Mouse (Mus musculus) forebrain, embryonic 12.5 days (tissue): Measurements from ENCODE around the gene D630003M21Rik. TPM values are rescaled to one million over a fixed set of nuclear protein-coding genes. Genes with fewer than 3 reads are reported as not detected.
A peak's percentile ranks its signal among the peaks of the same experiment; 100 is the strongest.

Experiments
- ATAC-seq: fragments of 200-750 bp; cut with Nextera tagmentation; 2 replicates; pipeline ENCODE4 v1.8.0; 2017; ENCODE audit warnings: moderate TSS enrichment; ENCODE audit not compliant: low FRiP score
- H3K27ac ChIP-seq: fragments of 300-500 bp; sonication (generic); 2 replicates; pipeline ENCODE4 v1.5.1; 2016; ENCODE audit warnings: mild to moderate bottlenecking
- H3K27me3 ChIP-seq: fragments of 300-500 bp; sonication (generic); 2 replicates; pipeline ENCODE4 v1.6.1; 2016; ENCODE audit warnings: mild to moderate bottlenecking
- H3K36me3 ChIP-seq: fragments of 300-500 bp; sonication (generic); replicated peaks from 2 replicates; pipeline ENCODE4 v1.6.1; 2016; ENCODE audit warnings: mild to moderate bottlenecking
- H3K4me1 ChIP-seq: fragments of 300-500 bp; sonication (generic); 2 replicates; pipeline ENCODE4 v1.6.1; 2016
- H3K4me2 ChIP-seq: fragments of 300-500 bp; sonication (generic); 2 replicates; pipeline ENCODE4 v1.6.1; 2016; ENCODE audit warnings: mild to moderate bottlenecking, moderate library complexity
- H3K4me3 ChIP-seq: fragments of 300-500 bp; sonication (generic); replicated peaks from 2 replicates; pipeline ENCODE4 v1.5.1; 2016; ENCODE audit warnings: mild to moderate bottlenecking
- H3K9ac ChIP-seq: fragments of 300-500 bp; sonication (generic); 2 replicates; pipeline ENCODE4 v1.6.1; 2016; ENCODE audit warnings: mild to moderate bottlenecking
- H3K9me3 ChIP-seq: fragments of 300-500 bp; sonication (generic); 2 replicates; pipeline ENCODE4 v1.6.1; 2016
- WGBS: fragments of 180-500 bp; shearing (Covaris S2); methylation state at CpG from one replicate; pipeline ENCODE4 v1.1.7; 2016; 5-methylcytosine and 5-hydroxymethylcytosine counted together
- polyA plus RNA-seq: library from polyadenylated mRNA; unstranded; fragments of >200 nt; fragmentation: Nextera tagmentation; extraction: Ambion mirVana; gene quantifications from 2 replicates; pipeline ENCODE4 v1.2.1, GENCODE M21; 2016

The D630003M21Rik gene
- polyA plus RNA-seq, 1 experiment from 2014 or later = 3.4 TPM

DNA sequence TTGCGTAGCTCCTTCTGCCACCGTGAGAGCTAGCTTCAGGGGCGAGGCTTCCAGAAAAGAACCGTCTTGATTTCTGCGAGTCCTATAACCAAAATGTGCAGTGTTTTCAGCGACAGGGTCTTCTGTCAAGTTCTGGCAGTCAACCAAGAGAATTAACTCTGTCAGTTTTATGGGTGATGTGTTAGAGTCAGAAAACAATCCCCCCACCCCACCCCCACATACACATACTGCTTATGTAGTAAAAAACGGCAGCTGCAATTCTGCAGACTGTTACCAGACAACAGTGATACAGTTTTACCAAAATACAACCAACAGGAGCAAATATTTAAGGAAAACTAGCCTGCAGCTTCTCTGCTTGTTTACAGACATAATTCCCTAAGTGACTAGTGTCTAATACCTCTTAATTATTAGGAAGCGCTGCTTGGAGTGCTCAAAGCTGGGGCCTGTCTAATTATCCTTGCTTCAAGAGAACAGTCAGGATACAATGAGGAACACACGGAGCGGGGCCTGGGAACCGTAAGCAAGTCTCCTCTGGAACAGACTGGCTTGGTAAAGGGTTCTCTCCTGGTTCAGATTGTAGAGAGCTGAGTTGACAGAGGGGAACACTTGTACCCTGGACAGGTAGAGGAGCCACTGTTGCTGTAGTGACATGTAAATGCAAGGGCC lies 42.7 kb downstream of the D630003M21Rik start:
- H3K27me3 ChIP-seq = no peaks in the 10 kb centered on the region
- no peak overlapping the region for H3K4me3 ChIP-seq
- no peaks in the 10 kb centered on the region for H3K36me3 ChIP-seq
- H3K27ac ChIP-seq = no peak overlapping the region
- peaks cover 6% of the 10 kb centered on the region; the same call in 1 of the 2 replicates for H3K4me1 ChIP-seq
- no peak overlapping the region for H3K9ac ChIP-seq
- WGBS = 61% methylated on average over 11 of the region's 11 CpGs
- ATAC-seq = no peak
- H3K9me3 ChIP-seq = no peaks in the 10 kb centered on the region
- no peak overlapping the region for H3K4me2 ChIP-seq

DNA sequence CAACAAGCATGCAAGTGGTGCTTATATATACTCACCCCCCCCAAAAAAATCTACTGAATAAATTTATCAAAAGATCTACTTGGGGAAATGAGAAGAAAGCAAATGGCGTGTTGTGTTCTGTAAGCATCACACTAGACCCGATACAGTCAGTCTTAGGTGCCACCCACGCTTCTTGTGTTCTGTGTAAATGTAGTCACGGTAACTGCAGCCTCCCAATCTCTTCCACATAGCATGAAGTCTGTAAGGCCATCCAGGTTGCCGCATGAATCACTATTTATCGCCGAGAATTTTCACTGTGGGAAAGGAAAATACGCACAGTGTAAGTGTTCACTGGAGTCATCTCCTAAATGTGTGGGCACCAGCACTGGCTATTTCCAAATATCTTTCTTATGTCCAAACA lies 45.8 kb downstream of the D630003M21Rik start:
- H3K4me1 ChIP-seq = peaks cover 24% of the 10 kb centered on the region
- no peak for ATAC-seq

DNA sequence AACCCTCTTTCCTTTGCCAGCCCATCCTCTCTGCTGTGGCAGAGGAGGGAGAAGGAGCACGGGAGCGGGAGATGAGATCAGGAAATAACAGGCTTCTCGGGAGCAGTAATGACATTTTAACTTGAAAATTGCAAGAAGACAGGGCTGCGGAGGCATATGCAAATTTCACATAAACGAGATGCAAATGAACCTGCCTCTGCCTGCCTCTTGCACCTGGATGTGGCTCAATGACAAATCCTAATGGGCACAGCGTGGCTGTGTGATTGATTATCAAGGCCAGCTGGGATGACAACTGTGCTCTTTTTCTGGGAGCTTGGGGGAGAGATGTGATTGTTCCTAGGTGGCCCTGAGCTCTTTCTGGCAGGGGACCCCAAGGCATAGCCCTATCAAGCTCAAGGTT lies 47.1 kb downstream of the D630003M21Rik start:
- Histone ChIP-seq H3K9me3 (no peaks in the 10 kb centered on the region), H3K4me2 (no peak overlapping the region), H3K27me3 (no peaks in the 10 kb centered on the region), H3K36me3 (no peaks in the 10 kb centered on the region), H3K4me1 (peaks cover 38% of the 10 kb centered on the region), H3K4me3 (no peak overlapping the region), H3K27ac (peak overlapping the region; percentile 75), H3K9ac (no peak overlapping the region)
- no peak for ATAC-seq
- WGBS = 43% methylated on average over 6 of the region's 6 CpGs

More for the DNA sequence above, 45.8 kb downstream of the D630003M21Rik start:
- Histone ChIP-seq H3K4me3 (no peak overlapping the region), H3K9me3 (no peaks in the 10 kb centered on the region), H3K27me3 (no peaks in the 10 kb centered on the region), H3K36me3 (no peaks in the 10 kb centered on the region), H3K27ac (no peak overlapping the region), H3K4me2 (no peak overlapping the region), H3K9ac (no peak overlapping the region)
- 88% methylated on average over 8 of the region's 8 CpGs for WGBS

DNA sequence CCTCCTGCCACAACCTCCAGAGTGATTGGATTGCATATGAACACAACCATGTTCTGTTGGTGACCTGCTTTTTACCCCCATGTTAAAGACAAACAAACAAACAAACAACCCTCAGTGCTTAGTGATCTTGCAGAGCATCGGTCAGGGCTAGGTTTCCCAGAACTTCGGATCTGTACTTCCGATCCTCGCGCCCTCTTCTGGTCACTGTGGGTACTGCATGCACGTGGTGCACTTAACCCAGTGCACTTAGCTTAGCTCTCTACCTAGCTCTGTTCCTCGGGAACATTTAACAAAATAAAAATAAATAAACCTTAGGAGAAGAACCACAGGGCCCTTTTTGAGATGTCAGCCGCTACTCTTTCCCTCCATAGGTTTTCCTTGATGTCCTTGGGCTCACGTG lies 48.2 kb downstream of the D630003M21Rik start:
- WGBS = 48% methylated on average over 9 of the region's 9 CpGs
- no peak for ATAC-seq
- Histone ChIP-seq H3K9me3 (no peaks in the 10 kb centered on the region), H3K9ac (no peak overlapping the region), H3K4me1 (peaks cover 33% of the 10 kb centered on the region), H3K36me3 (no peaks in the 10 kb centered on the region), H3K27me3 (no peaks in the 10 kb centered on the region), H3K27ac (no peak overlapping the region), H3K4me2 (no peak overlapping the region), H3K4me3 (no peak overlapping the region)

DNA sequence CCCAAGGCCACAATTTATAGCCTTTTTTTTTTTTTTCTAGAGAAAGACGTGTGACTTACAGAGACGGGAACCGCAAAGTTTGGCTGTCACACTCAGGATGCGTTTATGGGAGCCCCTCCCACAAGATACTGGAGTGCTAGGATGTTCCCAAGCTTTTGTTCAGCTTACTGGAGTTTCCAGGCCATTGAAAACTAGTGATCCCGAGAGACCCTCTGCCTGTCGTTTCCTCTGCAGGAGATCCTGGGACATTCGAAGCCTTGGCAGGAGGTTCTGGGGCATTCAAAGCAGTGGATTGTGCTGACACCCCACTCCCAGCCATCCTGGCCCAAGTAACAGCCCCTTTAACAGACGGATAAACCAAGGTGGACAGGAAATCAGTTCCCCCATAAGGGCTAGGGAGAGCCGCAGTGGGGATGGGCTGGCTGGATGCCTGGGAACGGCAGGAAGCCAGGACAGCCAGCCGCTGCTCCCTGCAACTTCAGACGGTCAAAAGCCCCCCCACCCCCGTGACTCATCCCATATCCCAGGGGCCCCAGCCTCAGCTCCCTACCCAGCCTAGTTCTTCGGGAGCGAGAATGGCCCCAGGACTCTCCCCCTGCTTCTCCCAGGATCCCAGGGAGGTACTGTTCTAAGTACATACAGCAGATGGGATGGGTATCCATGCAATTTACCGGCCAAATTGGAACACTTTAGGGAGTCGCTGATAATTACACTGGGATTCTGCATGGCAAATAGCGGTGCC lies 49.5 kb downstream of the D630003M21Rik start:
- WGBS = 22% methylated on average over 18 of the region's 18 CpGs
- H3K9me3 ChIP-seq = no peaks in the 10 kb centered on the region
- 0 out of 2 replicates have a peak, but pooled peaks have one; percentile 13 for ATAC-seq
- H3K4me3 ChIP-seq = peak overlapping the region; percentile 28
- H3K4me2 ChIP-seq = peak overlapping the region; percentile 46
- H3K36me3 ChIP-seq = no peaks in the 10 kb centered on the region
- H3K9ac ChIP-seq = no peak overlapping the region
- no peaks in the 10 kb centered on the region for H3K27me3 ChIP-seq
- H3K4me1 ChIP-seq = peaks cover 33% of the 10 kb centered on the region
- H3K27ac ChIP-seq = no peak overlapping the region

DNA sequence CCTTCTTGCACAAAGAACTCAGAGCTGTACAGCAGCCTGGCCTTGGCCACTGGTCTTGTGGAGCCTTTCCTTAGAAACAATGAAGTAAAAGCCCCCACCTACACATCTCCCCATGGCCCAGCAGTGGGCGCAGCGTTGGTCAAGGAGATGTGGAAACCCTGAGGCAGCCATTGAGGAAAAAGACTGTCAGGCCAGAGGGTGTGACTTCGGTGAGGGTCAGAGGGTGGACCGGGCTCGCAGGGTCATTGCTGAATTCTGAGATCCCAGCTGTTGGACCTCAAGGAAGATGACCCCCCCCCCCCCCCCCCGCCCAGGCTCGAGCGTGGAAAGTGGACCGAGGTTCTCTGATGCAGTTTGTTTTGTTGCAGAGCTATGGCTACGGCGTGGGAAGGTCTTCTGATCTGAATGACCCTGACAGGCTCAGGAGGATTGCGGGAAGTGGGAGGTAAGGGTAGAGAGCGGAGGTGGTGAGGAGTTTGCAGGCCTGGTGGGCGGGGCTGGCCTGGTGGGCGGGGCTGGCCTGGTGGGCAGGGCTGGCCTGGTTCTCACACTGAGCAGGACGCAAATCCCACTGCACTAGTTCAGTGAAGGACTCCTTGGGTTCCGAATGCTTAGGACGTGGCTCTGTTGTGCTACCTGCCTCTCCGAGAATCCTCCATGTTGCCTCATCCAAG lies 50.2 kb downstream of the D630003M21Rik start:
- no peak overlapping the region for H3K9ac ChIP-seq
- no peaks in the 10 kb centered on the region for H3K36me3 ChIP-seq
- peak overlapping the region; percentile 28 for H3K4me3 ChIP-seq
- H3K9me3 ChIP-seq = no peaks in the 10 kb centered on the region
- no peaks in the 10 kb centered on the region for H3K27me3 ChIP-seq
- H3K4me2 ChIP-seq = peak overlapping the region; percentile 46
- peak; percentile 67 for ATAC-seq
- H3K27ac ChIP-seq = no peak overlapping the region
- WGBS = 10% methylated on average over 17 of the region's 19 CpGs
- H3K4me1 ChIP-seq = peaks cover 33% of the 10 kb centered on the region

DNA sequence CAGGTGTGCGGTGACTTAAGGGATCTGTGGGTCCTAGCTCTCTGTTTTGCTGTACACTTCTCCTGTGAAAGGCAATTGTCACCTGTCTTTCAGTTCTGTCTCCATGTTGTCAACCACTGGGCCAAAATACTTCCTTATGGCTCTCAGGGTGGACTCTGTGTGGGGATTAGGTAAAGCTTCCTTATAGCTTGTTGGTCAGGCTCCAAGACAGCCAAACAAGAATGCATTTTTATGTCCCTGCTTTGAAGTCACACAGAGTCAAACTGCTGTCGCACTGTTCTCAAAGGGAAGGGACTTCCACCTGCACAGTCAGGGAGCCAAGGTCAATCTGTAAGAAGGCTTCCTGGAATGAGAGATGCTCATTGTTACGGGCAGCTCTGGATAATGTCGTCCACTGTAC lies 50.9 kb downstream of the D630003M21Rik start:
- Histone ChIP-seq H3K9ac (no peak overlapping the region), H3K27me3 (no peaks in the 10 kb centered on the region), H3K4me2 (no peak overlapping the region), H3K9me3 (no peaks in the 10 kb centered on the region), H3K4me3 (no peak overlapping the region), H3K27ac (peak overlapping the region; percentile 56), H3K4me1 (peaks cover 33% of the 10 kb centered on the region), H3K36me3 (no peaks in the 10 kb centered on the region)
- 79% methylated on average over 4 of the region's 4 CpGs for WGBS
- ATAC-seq = no peak

DNA sequence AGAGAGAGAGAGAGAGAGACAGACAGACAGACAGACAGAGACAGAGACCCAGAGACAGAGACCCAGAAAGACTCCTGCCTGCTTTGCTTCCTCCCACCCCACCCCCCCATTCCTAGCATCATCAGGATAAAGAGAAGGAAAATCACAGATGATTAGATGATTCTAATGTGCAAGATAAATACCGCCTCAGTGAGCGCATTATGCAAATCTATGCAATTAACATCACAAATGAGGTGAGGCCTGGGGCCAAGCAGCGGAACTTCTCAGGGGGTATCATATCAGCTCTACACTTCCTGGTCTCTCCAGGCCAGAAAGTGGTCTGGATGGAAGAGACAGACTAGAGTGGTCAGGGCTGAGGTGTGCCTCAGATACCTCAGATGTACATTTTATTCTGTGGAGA lies 51.4 kb downstream of the D630003M21Rik start:
- WGBS = 19% methylated on average over 3 of the region's 3 CpGs
- Histone ChIP-seq H3K27ac (peak overlapping the region; percentile 56), H3K4me3 (no peak overlapping the region), H3K4me1 (peaks cover 33% of the 10 kb centered on the region), H3K36me3 (no peaks in the 10 kb centered on the region), H3K27me3 (no peaks in the 10 kb centered on the region), H3K4me2 (0 out of 2 replicates have a peak overlapping the region, but pooled peaks have one; percentile 10), H3K9ac (no peak overlapping the region), H3K9me3 (no peaks in the 10 kb centered on the region)
- ATAC-seq = peak; percentile 22; the same call in 1 of the 2 replicates

DNA sequence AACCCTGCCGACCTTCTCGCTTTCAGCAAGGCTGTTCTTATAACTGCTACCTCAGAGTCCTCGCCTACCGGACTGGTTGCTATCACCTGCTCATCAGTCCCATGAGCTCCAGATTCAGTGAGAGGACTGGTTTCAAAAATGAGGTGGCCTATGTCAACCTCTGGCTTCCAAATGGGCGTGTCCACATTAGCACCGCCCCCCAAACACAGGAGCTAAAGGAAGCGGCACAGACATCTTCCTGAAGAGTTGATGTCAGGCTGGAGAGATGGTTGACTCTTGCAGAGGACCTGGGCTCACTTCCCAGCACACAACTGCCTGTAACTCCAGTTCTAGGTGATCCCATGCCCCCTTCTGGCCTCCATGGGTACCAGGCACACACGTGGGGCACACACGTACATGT lies 52.3 kb downstream of the D630003M21Rik start:
- peaks cover 33% of the 10 kb centered on the region for H3K4me1 ChIP-seq
- ATAC-seq = no peak

DNA sequence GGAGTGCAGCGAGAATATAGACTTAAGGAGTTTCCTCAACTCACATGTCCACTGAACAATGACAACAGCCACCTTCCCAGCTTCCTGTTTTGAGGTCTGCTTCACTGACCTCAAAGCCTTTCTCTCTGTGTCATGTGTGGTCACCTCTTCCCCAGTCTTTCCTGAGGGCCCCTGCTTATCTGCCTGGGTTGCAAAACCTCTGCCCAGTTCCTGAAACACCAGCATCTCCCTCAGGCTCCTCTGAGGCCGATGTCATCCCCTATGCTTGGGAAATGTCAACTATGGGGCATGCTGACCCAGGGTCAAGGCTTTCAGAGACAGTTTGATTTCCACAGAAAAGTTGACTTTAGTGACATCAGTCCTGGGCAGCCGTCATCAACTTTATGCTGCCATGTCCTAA lies 53.6 kb downstream of the D630003M21Rik start:
- H3K27me3 ChIP-seq = no peaks in the 10 kb centered on the region
- no peaks in the 10 kb centered on the region for H3K9me3 ChIP-seq
- no peak overlapping the region for H3K4me2 ChIP-seq
- H3K36me3 ChIP-seq = no peaks in the 10 kb centered on the region
- H3K4me1 ChIP-seq = peaks cover 33% of the 10 kb centered on the region
- no peak overlapping the region for H3K4me3 ChIP-seq
- 87% methylated on average over 3 of the region's 3 CpGs for WGBS
- H3K9ac ChIP-seq = no peak overlapping the region
- no peak overlapping the region for H3K27ac ChIP-seq
- no peak for ATAC-seq

More for the DNA sequence above, 52.3 kb downstream of the D630003M21Rik start:
- Histone ChIP-seq H3K36me3 (no peaks in the 10 kb centered on the region), H3K9ac (no peak overlapping the region), H3K27ac (no peak overlapping the region), H3K27me3 (no peaks in the 10 kb centered on the region), H3K4me2 (no peak overlapping the region), H3K4me3 (no peak overlapping the region), H3K9me3 (no peaks in the 10 kb centered on the region)
- WGBS = 86% methylated on average over 9 of the region's 9 CpGs

DNA sequence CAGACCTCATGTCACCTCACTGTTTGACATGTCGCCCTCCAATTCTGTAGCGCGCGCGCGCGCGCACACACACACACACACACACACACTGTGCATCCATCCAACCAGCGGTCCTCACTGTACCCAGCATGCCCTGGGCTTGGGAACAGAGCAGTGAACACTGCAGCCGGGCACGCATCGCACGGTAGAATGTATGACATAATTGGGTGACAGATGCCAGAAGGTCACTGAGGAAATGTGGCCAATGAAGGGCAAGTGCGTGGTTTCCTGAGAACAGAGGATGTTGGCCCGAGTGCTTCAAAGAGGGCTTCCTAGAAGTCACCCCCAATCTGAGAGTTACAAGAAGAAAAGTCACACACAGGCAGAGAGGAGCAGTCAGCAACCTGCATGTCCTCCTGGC lies 54.1 kb downstream of the D630003M21Rik start:
- no peak overlapping the region for H3K4me3 ChIP-seq
- H3K36me3 ChIP-seq = no peaks in the 10 kb centered on the region
- H3K27me3 ChIP-seq = no peaks in the 10 kb centered on the region
- H3K4me1 ChIP-seq = peaks cover 31% of the 10 kb centered on the region
- H3K4me2 ChIP-seq = no peak overlapping the region
- H3K27ac ChIP-seq = no peak overlapping the region
- H3K9ac ChIP-seq = no peak overlapping the region
- H3K9me3 ChIP-seq = no peaks in the 10 kb centered on the region
- WGBS = 95% methylated on average over 15 of the region's 15 CpGs
- ATAC-seq = no peak

DNA sequence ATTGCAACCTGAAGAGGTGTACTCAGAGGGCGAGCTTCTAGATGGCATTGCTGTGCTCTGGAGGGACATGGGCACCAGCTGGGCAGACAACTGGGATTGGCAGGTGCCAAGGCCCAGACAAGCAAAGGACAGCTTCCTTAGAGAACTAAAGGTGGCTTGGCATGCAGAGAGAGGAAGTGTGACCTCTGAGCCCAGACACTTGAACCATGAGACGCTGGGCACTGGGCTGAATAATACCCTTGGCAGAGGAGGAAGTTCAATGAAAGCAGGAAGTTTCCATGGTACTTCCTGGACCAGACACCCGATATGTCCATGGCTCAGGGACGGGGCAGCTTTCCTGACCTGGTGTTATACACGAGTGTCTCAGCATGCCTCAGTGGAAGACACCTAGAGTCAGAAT lies 54.6 kb downstream of the D630003M21Rik start:
- Histone ChIP-seq H3K27me3 (no peaks in the 10 kb centered on the region), H3K4me3 (no peak overlapping the region), H3K9ac (no peak overlapping the region), H3K9me3 (no peaks in the 10 kb centered on the region), H3K4me1 (peaks cover 26% of the 10 kb centered on the region), H3K27ac (no peak overlapping the region), H3K36me3 (no peaks in the 10 kb centered on the region), H3K4me2 (no peak overlapping the region)
- ATAC-seq = no peak
- WGBS = 79% methylated on average over 5 of the region's 5 CpGs
